Mouse (Mus musculus): ENCODE data around the gene Rxfp4.

- TF ChIP-seq POU5F1 (IDR thresholded peaks at IDR 0.05; ENCODE audit: borderline replicate concordance, low read length) (no peak), CTCF (conservative IDR thresholded peaks at IDR 0.05; ENCODE audit: low read length) (no peak)
Measured at GRCm38 (mm10) chr3:88624951-88625350, 28.0 kb downstream of the Rxfp4 start.

All from E14TG2a.4 (cell line).